Mouse (Mus musculus): Measurements from ENCODE around the gene Mtcp1.

The Mtcp1 gene

GRCm38 (mm10) chrX:75415936-75416785 is at the start of gene Mtcp1, which contains the start of the genes Cmc4 and Brcc3:
Gene Mtcp1 (minus strand): TSS chrX:75416588.
Gene Cmc4 (minus strand): TSS chrX:75416584.
Gene Brcc3 (plus strand): TSS chrX:75416628.
- peak; percentile 92 for DNase-seq

- DNase-seq, result no peak
Observed at GRCm38 (mm10) chrX:75454597-75454996, 38.2 kb upstream of the Mtcp1 start.

- DNase-seq, result no peak
Observed at GRCm38 (mm10) chrX:75409711-75410110, 6.7 kb downstream of the Mtcp1 start.

- no peak for DNase-seq
Observed at GRCm38 (mm10) chrX:75403350-75403749, 13.0 kb downstream of the Mtcp1 start.

- DNase-seq, result peak; percentile 57
Observed at GRCm38 (mm10) chrX:75402668-75403067, 13.7 kb downstream of the Mtcp1 start.

GRCm38 (mm10) chrX:75399471-75399870 is 16.9 kb downstream of the Mtcp1 start:
- no peak for DNase-seq

- peak; percentile 75 for DNase-seq
Observed at GRCm38 (mm10) chrX:75382195-75382771, 34.1 kb downstream of the Mtcp1 start, which contains the start of the genes Fundc2 and F8. Gene Fundc2 (plus strand): TSS chrX:75382399. Gene F8 (minus strand): TSS chrX:75382615.

GRCm38 (mm10) chrX:75381699-75382098 is 34.7 kb downstream of the Mtcp1 start:
- DNase-seq, result no peak

- no peak for DNase-seq
Observed at GRCm38 (mm10) chrX:75381176-75381575, 35.2 kb downstream of the Mtcp1 start.

GRCm38 (mm10) chrX:75376815-75377214 is 39.6 kb downstream of the Mtcp1 start:
- no peak for DNase-seq

- DNase-seq, result peak; percentile 17
Observed at GRCm38 (mm10) chrX:75372666-75373425, 43.5 kb downstream of the Mtcp1 start.

- DNase-seq, result peak; percentile 7
Observed at GRCm38 (mm10) chrX:75370197-75370596, 46.2 kb downstream of the Mtcp1 start.
